Mouse (Mus musculus) left cerebral cortex, adult 18-20 months (tissue): Measurements from ENCODE around the gene Flywch2. TPM values are rescaled to one million over a fixed set of nuclear protein-coding genes. Genes with fewer than 3 reads are reported as not detected.

ENCODE experiments used
- DNase-seq, 2 experiments: peaks; one replicate each; pipeline ENCODE4 v3.0.0; 2021 to 2022; ENCODE audit warnings: low spot score in 2 of 2, mixed read lengths in 1 of 2
- total RNA-seq, 2 experiments: library from RNA; stranded (reverse); gene quantifications; 2 replicates each; pipeline ENCODE4 v1.2.3; 2021

Gene Flywch2
- total RNA-seq, 2 experiments from 2014 or later, result 11.7 to 14.2 TPM

- no peak for DNase-seq
Observed at GRCm38 (mm10) chr17:23749400-23750191, 36.3 kb downstream of the Flywch2 start.

- DNase-seq, result peak; percentile 70 to 79
Observed at GRCm38 (mm10) chr17:23748631-23749391, 37.1 kb downstream of the Flywch2 start.

- DNase-seq, result no peak
Observed at GRCm38 (mm10) chr17:23748026-23748425, 37.9 kb downstream of the Flywch2 start.

GRCm38 (mm10) chr17:23747471-23747870, 38.4 kb downstream of the Flywch2 start:
- DNase-seq, result no peak

GRCm38 (mm10) chr17:23746767-23747166, 39.1 kb downstream of the Flywch2 start:
- DNase-seq, result no peak

- DNase-seq, result no peak
Observed at GRCm38 (mm10) chr17:23746311-23746710, 39.6 kb downstream of the Flywch2 start.

GRCm38 (mm10) chr17:23745301-23746251, 40.3 kb downstream of the Flywch2 start, which contains the start of gene Kremen2:
Kremen2 (minus strand) TSS chr17:23745833.
- DNase-seq, result no peak

- DNase-seq, result no peak
Observed at GRCm38 (mm10) chr17:23744651-23745050, 41.2 kb downstream of the Flywch2 start.

GRCm38 (mm10) chr17:23744076-23744475, 41.8 kb downstream of the Flywch2 start:
- no peak for DNase-seq

GRCm38 (mm10) chr17:23742941-23743340, 42.9 kb downstream of the Flywch2 start:
- DNase-seq, result no peak

GRCm38 (mm10) chr17:23742210-23742793, 43.6 kb downstream of the Flywch2 start:
- no peak for DNase-seq

GRCm38 (mm10) chr17:23741359-23742209, 44.3 kb downstream of the Flywch2 start:
- no peak for DNase-seq

- DNase-seq, result no peak
Observed at GRCm38 (mm10) chr17:23740598-23741021, 45.3 kb downstream of the Flywch2 start, which contains the start of gene Paqr4. Paqr4 (minus strand) TSS chr17:23740867.

GRCm38 (mm10) chr17:23740136-23740584, 45.7 kb downstream of the Flywch2 start:
- DNase-seq, result peak; percentile 92 to 95

- DNase-seq, result peak; percentile 40 to 48
Observed at GRCm38 (mm10) chr17:23739202-23740135, 46.4 kb downstream of the Flywch2 start.

GRCm38 (mm10) chr17:23738836-23739201, 47.1 kb downstream of the Flywch2 start:
- no peak for DNase-seq

- DNase-seq, result no peak
Observed at GRCm38 (mm10) chr17:23737493-23738445, 48.1 kb downstream of the Flywch2 start.
